Mouse (Mus musculus) CH12.LX (cell line): ENCODE results near the gene Frmd4a.

ENCODE experiments used
- CHD1 ChIP-seq: IDR thresholded peaks from 2 replicates; pipeline ENCODE4 v1.6.1; 2012; ENCODE audit warnings: low read depth, low read length, improper control_type of control experiment, inconsistent platforms
- CTCF ChIP-seq, 2 experiments: IDR thresholded peaks in 1 of 2; conservative IDR thresholded peaks in 1 of 2; 2 replicates each; pipeline ENCODE4 v1.5.1; 2011 to 2012; ENCODE audit warnings: low read depth in 2 of 2, low read length in 2 of 2, improper control_type of control experiment in 1 of 2, inconsistent platforms in 1 of 2, mild to moderate bottlenecking in 1 of 2, moderate library complexity in 1 of 2
- HCFC1 ChIP-seq: IDR thresholded peaks from 2 replicates; pipeline ENCODE4 v1.6.1; 2012; ENCODE audit warnings: low read depth, mild to moderate bottlenecking, inconsistent platforms, low read length, improper control_type of control experiment
- MAFK ChIP-seq: IDR thresholded peaks from 2 replicates; pipeline ENCODE4 v1.6.1; 2011; ENCODE audit warnings: low read length, improper control_type of control experiment; ENCODE audit not compliant: insufficient replicate concordance
- MAX ChIP-seq: IDR thresholded peaks from 2 replicates; pipeline ENCODE4 v1.6.1; 2011; ENCODE audit warnings: low read length, improper control_type of control experiment
- NELFE ChIP-seq: IDR thresholded peaks from 2 replicates; pipeline ENCODE4 v1.6.1; 2011; ENCODE audit warnings: low read depth, low read length, improper control_type of control experiment
- NRF1 ChIP-seq: IDR thresholded peaks from 2 replicates; pipeline ENCODE4 v1.6.1; 2014; ENCODE audit warnings: low read depth, mild to moderate bottlenecking, inconsistent platforms, low read length, improper control_type of control experiment, moderate library complexity
- POLR2A ChIP-seq: IDR thresholded peaks from 2 replicates; pipeline ENCODE4 v1.6.1; 2011; ENCODE audit warnings: low read depth, mild to moderate bottlenecking, improper control_type of control experiment, low read length
- RAD21 ChIP-seq: IDR thresholded peaks from 2 replicates; pipeline ENCODE4 v1.6.1; 2011; ENCODE audit warnings: low read depth, mild to moderate bottlenecking, low read length, improper control_type of control experiment, moderate library complexity
- RCOR1 ChIP-seq: conservative IDR thresholded peaks from 2 replicates; pipeline ENCODE4 v1.6.1; 2012; ENCODE audit warnings: low read depth, mild to moderate bottlenecking, inconsistent platforms, low read length, improper control_type of control experiment
- TCF12 ChIP-seq: IDR thresholded peaks from 2 replicates; pipeline ENCODE4 v1.6.1; 2014; ENCODE audit warnings: low read depth, mild to moderate bottlenecking, inconsistent platforms, low read length, improper control_type of control experiment
- UBTF ChIP-seq: IDR thresholded peaks from 2 replicates; pipeline ENCODE4 v1.6.1; 2012; ENCODE audit warnings: low read depth, mild to moderate bottlenecking, inconsistent platforms, low read length, improper control_type of control experiment, moderate library complexity

- TF ChIP-seq HCFC1 (no peak), UBTF (no peak), MAFK (no peak), CTCF (conservative IDR thresholded peaks at IDR 0.05 in 1 of 2, IDR thresholded peaks at IDR 0.05 in 1 of 2; ENCODE audit: low read depth in 2 of 2, low read length in 2 of 2) (no peak), TCF12 (no peak), NRF1 (no peak), MAX (no peak), RCOR1 (no peak), NELFE (no peak), CHD1 (no peak), RAD21 (no peak), POLR2A (no peak)
Observed at GRCm38 (mm10) chr2:4029031-4029747, 11.7 kb downstream of the Frmd4a start.
